Mouse (Mus musculus): ENCODE results near the gene Wasf3.
"Not testable (repeated sequence)": the region's sequence is repeated elsewhere in the genome, so short reads cannot be mapped to it uniquely, and the experiment has no call there.

Wasf3 gene

GRCm38 (mm10) chr5:146401012-146401411 lies 16.2 kb downstream of the Wasf3 start:
- not testable (repeated sequence) for DNase-seq (ENCODE audit: low spot score in 2 of 2)

DNA sequence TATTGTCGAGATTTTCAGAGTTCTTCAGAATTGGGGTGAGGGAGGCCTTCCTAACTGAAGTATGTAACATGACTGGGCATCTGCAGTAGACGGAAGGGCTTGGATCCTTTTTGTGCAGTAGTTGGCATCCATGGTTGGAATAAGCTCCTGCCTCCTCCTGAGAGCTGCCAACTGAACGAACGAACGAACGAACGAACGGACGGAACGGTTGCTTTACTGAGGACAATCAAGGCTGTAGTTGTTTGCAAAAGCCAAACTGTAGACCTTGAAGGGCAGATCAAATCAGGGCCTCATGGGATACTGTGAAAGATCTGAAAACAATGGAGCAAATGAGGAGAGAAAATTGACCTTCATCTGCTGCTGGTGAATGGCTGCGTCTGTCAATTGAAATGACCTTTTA lies 17.5 kb downstream of the Wasf3 start:
- DNase-seq (ENCODE audit: low spot score in 2 of 2), result no peak

DNA sequence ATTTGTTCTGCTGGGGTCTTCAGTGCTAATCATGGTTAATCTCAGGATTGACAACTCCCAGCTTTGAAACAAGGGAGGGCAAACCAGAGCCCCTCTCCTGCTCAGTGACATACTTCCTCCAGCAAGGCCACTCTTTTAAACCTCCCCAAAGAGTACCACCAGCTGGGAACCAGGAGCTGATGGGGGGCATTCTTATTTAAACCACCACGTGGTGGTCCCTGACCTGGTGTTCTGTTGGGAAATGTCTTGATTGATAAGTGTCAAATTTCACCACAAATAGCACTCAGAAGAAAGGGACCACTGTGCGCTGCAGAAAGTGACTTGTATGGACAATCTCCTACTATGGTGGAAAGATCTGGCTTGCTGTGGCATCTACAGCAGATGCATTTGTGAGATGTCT lies 19.1 kb downstream of the Wasf3 start:
- DNase-seq (ENCODE audit: low spot score in 2 of 2), result no peak

GRCm38 (mm10) chr5:146406133-146406532 lies 21.3 kb downstream of the Wasf3 start:
- DNase-seq (ENCODE audit: low spot score in 2 of 2), result no peak

- no peak for DNase-seq (ENCODE audit: low spot score in 2 of 2)
Measured at GRCm38 (mm10) chr5:146407791-146408190, 23.0 kb downstream of the Wasf3 start.

DNA sequence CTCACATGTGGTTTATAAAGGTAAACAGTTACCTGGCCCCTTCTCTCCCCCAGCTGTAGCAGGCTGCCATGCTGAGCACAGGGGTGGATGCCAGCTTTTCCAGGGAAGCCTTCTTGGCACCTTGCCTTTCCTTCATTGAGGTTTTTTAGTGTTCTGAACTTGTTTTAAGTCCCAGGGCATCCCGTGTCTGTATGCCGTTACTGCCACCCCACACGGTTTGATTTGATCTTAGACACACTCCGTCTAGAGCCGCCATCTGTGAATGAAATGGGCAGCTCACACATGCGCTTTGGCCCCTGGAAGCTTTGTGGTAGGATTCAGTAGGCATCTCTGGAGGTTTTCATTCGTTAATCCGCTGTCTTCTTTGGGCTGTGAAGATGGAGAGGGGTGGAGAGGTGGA lies 23.8 kb downstream of the Wasf3 start:
- no peak for DNase-seq (ENCODE audit: low spot score in 2 of 2)

DNA sequence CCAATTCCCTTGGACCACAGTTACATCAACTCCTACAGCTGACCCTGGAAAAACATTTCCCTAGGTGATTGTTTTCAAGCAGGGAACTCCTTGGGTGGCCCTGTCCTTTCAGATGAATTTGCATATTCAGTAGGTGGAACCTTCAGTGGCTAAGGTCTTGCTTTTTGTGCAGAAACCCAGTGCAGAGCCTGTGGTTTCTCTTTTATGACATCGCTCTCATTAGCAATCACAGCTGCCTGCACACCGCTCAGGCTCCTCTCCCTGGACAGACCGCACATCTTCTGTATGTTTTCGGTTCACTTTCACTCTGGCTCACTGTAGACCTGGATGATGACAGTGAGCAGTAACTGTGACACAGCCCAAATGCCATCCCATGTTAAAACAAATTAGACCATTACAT lies 26.0 kb downstream of the Wasf3 start:
- no peak for DNase-seq (ENCODE audit: low spot score in 2 of 2)

DNA sequence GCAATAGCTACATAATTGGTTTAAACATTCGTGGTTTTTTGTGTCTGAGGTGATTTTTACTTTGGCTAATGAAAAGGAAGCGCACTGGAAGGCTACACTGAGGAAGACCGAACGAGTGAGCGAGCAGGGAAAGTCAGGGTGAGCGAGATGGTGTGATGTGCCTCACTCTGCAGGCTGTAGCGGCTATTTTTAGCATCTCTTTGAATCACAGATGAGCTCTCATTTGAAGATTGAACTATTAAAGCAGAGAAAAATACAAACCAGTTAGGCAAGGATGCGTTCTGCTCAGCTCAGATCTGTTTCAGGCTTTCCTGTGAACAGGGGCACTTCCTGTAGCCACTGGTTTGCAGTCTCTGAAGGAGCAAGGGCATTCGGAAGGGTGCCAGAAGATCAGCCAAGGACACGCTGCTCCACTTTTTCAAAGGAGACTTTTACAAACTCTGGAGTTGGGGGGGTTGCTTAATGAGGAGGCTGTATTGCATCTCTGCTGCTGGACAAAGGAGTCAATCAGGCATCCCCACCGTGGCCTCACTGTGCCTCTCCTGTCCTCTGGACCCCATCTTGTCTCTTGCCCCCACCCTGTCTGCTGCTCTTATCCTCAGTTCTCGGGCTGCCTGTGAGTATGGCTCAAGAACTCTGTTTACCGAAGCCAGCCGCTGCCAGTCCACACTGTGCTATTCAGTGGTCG lies 28.1 kb downstream of the Wasf3 start:
- DNase-seq (ENCODE audit: low spot score in 2 of 2), result no peak

DNA sequence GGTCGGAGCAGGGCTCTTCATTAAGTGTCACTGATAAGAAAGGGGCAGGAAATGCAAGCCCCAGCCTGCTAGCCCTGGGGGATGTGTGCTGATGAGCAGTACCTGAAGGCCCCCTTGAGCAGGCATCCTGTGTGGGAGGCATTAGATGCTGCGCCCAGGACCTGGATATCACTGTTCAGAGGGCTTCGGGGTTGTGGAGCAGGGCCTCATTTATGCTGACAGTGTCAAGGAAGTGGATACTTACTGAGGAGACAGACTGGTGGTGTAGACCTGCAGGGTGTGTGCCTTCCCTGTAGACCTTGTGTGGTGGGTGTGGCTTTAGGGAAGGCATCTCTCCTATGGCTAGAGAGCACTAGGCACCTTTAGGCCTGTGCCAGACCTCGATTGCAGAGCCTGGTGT lies 29.8 kb downstream of the Wasf3 start:
- no peak for DNase-seq (ENCODE audit: low spot score in 2 of 2)

DNA sequence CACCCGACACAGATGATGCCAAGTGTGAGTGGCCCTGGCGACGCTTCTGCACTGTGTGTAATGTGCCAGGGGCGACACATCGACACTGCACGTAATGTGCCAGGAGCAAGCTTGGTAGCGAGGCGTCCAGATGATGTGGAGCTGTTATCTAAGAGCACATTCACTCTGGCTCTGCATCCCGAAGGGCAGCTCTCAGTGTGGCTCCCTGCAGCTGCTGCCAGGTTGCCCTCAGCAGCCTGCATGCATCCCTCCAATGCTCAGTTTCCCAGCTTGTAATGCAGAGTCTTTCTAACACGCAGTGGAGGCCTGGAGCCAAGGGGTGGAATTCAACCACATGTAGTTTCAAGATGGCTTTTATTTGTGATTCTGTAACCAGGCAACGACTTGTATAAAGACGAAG lies 30.4 kb downstream of the Wasf3 start:
- no peak for DNase-seq (ENCODE audit: low spot score in 2 of 2)

DNA sequence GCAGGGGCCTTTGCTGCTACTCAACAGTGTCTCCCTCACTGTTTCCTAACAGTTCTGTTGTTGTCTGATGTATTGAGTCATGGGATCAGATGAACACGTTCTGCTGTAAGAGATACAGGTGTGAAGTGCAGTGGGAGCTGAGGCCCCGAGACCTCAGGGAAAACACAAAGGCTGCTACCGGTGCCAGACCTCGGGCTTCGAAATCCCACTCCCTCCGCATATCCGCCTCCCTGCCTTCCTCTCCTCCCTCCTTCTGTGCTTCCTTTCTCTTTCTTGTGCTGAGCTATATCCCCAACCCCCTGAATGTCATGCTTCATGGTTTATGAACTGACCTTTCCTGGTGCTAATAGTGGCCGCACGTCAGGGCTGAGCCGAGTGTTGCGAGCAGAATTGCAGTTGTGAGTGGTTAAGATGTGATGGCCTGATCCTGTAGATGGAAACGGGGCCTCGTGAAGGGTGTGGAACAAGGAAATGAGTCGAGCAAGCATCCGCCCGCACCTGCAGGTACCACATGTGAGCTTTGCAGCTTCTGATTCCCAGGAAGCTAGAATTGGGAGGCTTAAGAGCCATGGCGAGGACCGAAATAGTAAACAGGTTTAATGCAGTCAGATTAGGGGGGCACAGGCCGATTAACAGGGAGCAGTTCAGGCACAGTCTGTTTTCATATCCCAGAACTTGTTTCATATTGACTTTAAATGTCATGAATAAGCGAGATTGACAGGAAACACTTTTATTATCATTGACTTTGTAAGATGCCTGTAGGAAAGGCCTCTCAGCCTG lies 31.7 kb downstream of the Wasf3 start:
- no peak for DNase-seq (ENCODE audit: low spot score in 2 of 2)

DNA sequence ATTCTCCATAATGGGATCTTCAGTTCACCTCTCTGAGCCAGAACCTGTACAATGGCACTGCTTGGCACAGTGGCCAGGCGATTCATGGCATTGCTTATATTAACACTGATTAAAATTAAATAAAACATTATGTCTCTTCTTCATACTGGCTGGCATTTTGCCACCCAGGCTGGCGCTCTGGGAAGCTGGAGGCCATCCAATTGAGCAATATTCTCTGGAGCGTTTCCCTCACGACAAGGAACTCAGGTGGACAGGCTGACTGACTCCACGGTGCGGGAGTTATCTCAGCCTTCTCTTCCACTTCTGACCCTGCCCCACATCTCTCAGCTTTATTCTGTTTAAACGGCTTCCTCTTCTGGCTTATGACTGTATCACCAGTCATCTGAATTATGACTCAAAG lies 33.3 kb downstream of the Wasf3 start:
- no peak for DNase-seq (ENCODE audit: low spot score in 2 of 2)

- no peak for DNase-seq (ENCODE audit: low spot score in 2 of 2)
Measured at GRCm38 (mm10) chr5:146420081-146420480, 35.3 kb downstream of the Wasf3 start.

DNA sequence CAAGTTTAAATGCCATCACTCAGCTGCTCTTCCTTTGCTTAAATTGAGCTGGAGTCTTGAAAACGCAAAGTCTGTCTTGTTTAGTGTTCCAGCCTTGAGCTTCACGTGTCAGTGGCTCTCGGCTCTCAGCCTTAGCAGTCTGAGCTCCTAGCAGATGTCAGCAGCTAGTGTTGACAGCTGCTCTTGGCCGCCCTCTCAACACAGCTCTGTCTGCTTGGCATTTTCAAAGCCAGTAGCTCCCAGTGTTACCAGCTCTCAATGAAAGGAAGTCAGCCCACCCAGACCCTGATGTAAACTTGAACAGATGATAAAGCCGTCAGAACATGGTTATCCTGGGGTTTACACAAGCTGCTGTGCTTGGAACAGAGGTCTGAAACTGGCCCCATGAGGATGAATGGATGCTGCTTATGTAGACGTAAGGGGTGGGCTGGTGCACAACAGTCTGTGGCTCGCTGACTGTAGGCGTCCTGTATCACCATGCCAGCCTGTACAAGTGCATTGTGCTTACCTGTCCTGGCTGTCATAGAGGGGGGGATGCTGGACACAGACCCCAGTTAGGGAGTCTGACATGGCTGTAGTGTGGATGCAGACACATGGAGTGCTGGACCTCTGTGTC lies 40.0 kb downstream of the Wasf3 start:
- DNase-seq (ENCODE audit: low spot score in 2 of 2), result no peak

DNA sequence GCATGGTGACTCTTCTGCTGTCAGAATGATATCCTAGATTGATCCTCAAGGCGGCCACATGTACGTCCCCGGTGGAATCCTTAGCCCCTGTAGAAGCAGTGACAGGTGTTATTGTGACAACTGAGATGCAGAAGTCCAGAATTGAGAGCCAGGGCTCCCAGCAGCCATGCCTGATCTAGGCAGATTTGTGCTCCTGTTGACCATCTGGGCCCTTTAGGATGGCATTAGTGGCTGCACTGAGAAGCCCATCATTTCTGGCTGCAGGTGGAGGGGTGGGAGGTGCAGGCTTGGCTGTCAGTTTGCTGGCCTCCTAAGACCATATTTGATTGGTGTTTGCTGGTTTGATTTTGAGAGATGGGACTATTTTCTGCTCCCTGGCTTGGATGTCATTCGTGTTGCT lies 40.9 kb downstream of the Wasf3 start:
- no peak for DNase-seq (ENCODE audit: low spot score in 2 of 2)

DNA sequence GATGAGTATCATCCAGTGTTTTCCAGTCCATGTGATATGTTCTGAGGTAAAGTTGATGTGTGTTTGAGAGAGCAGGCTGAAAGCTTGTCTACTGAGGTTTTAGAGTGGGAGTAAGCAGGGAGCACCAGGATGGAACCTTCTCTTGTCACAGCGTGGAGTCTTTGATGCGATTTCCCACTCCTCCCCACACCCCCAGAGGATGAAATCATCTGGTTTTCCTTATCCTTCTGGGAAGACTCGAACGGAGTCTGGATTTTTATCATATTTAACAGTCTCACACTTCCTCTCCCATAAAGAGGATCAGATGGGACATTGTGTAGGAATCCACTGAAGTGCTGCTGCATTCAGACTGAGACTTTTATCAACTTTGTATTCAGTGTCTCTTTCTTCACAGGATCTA lies 43.3 kb downstream of the Wasf3 start:
- DNase-seq (ENCODE audit: low spot score in 2 of 2), result no peak

GRCm38 (mm10) chr5:146431821-146432220 lies 47.0 kb downstream of the Wasf3 start:
- DNase-seq (ENCODE audit: low spot score in 2 of 2), result no peak

DNA sequence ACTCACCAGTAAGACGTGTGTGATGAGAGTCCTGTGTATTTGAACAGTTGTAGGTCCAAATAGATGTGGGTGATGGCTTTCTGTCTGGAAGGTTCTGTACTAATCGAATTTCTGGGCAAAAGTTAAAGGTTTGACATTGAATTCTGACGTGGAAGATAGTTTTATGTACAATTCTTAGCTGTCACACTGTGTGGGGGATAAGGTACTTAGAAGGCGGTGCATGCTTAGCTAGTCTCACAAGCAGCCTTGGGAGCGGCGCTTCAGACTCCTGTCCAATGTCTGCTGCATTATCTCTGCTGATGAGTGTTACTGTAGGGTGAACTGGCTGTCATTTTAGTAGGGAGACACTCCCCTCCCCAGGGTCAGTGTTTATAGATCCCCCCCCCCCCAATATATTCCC lies 47.7 kb downstream of the Wasf3 start:
- DNase-seq (ENCODE audit: low spot score in 2 of 2), result no peak

DNA sequence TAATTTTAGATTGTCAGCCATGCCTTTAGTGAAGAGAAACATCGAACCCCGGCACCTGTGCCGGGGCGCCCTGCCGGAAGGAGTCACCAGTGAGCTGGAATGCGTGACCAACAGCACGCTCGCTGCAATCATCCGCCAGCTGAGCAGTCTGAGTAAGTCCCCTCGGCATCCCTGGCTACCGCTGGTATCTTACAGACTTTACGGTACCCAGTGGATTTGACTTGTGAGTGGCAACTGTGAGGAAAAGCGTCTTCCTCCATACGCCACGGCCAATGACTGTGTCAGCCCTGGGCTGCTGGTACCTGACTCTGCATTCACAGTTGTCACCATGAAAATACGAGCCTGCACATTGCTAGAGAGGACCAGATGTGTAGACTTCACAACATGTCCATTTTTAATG lies 50.5 kb downstream of the Wasf3 start:
- no peak for DNase-seq (ENCODE audit: low spot score in 2 of 2)

DNA sequence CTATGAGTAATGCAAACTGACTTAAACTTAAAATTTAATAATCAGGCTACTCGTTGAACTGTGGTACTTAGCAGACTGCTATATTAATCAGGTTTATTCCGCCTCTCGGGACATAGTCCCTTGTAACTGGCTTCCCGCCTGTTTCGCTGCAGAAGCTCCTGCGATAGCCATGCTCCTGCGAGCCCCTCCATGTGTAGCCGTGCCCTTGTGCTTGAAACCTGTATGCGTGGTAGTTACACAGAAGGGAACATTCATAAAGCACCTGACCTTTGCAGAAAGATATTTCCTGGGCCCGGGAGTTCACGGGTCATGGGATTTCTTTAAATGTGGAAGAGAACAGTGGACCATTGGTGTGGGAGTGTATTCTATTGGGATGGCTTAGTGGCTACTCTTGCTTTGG lies 52.0 kb downstream of the Wasf3 start:
- DNase-seq (ENCODE audit: low spot score in 2 of 2), result no peak

DNA sequence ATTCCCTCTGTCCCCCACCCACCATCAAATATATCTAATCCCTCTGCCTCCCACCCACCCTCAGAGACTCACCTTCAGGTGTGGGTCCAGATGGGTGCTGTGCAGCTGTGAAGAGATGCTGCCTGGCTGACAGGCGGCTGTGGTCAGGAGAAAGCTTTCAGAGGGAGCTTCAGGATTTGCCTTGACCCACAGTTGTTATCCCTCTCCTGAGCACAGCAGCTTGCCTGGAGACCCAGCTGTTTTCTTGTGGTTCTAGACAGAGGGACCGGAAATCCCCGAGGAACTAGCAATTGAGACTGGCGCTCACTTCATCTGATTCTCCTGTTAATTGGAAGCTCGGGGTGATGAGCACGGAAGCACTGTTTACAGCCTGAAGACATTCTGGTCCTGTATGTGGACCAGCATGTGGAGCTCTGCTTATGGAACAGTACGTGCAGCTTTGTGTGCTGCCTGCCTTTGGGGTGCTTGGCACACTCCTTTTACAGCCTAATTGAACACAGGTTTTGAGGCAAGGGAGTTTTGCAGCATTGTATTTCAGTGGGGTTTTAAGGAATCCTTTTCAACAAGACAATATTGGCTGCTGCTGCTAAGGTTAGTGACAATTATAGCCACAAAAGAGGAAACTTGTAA lies 54.5 kb downstream of the Wasf3 start:
- DNase-seq (ENCODE audit: low spot score in 2 of 2), result no peak

- no peak for DNase-seq (ENCODE audit: low spot score in 2 of 2)
Measured at GRCm38 (mm10) chr5:146440273-146440672, 55.5 kb downstream of the Wasf3 start.

GRCm38 (mm10) chr5:146442767-146443166 lies 58.0 kb downstream of the Wasf3 start:
- no peak for DNase-seq (ENCODE audit: low spot score in 2 of 2)
